Mouse (Mus musculus) G1E (cell line): ENCODE results near the gene Sec16a.

Source experiments
- CTCF ChIP-seq: IDR thresholded peaks from 2 replicates; pipeline ENCODE4 v1.5.1; 2012; ENCODE audit warnings: low read depth, low read length, inconsistent platforms, mixed read lengths
- GATA1 ChIP-seq: IDR thresholded peaks from 2 replicates; pipeline ENCODE4 v1.6.1; 2012; ENCODE audit warnings: borderline replicate concordance, low read length, inconsistent platforms, mixed read lengths
- TAL1 ChIP-seq: conservative IDR thresholded peaks from 2 replicates; pipeline ENCODE4 v1.6.1; 2012; ENCODE audit warnings: low read depth, low read length, inconsistent platforms, mixed read lengths

DNA sequence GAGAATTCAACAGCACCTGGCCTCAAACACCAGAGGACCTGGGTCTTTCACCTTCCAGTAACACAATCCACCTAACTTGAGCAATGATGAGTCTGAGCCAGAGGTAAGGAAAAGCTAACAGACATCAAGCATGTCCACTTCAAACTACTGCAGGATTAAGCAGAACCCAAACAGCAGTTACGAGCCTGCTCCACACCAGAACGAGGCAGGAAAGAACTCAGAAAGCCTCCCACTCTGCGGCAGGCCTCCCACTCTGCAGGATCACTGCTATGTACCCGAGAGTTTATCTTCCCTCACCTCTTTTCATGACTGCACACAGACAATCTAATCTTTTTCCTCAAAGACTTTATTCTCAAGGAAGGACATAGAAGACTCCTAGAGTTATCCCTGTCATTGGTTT is 7.8 kb downstream of the Sec16a start:
- TF ChIP-seq TAL1: no peak
- TF ChIP-seq GATA1: no peak
- TF ChIP-seq CTCF: no peak
